Comparison of ENCODE assay signal across 14 mouse cellular contexts in genomic region chr17:29168996-29169601, GRCm38 (mm10). TPM values are rescaled to one million over a fixed set of nuclear protein-coding genes. Genes with fewer than 3 reads are reported as not detected.
DNase-seq lines count a peak whose midpoint lies in the region; ATAC-seq and TF ChIP-seq lines count a peak whose summit lies in the region.
"Had no signal": no experiment of that assay in that cellular context is flagged by ENCODE, and none has a peak within 500 bp of the region (broad histone marks: within the 10 kb centered on the region; RNA-seq: fewer than 3 reads in every experiment).

No protein-coding gene starts in this region.

- WGBS in cerebellum, adult 2 months: 73% methylated on average over 12 of the region's 12 CpGs
- 69% methylated on average over 12 of the region's 12 CpGs for WGBS in liver, postnatal 0 days (ENCODE audit: insufficient replicate concordance)
- WGBS in liver, embryonic 11.5 days: 74% methylated on average over 12 of the region's 12 CpGs
- 73% methylated on average over 12 of the region's 12 CpGs for WGBS in forebrain, embryonic 15.5 days

- no peak for DNase-seq in cerebellum, adult 2 months
- DNase-seq in cerebellum, postnatal 4 days (ENCODE audit: low spot score in 2 of 2): no peak
- no peak for DNase-seq in liver, postnatal 0 days
- no peak for DNase-seq in liver, embryonic 11.5 days (ENCODE audit: low spot score)
- DNase-seq in CH12.LX (ENCODE audit: extremely low read depth): no peak
- DNase-seq in ovary, postnatal 14 days (ENCODE audit: low spot score): no peak
- DNase-seq: cerebellum, adult 8-10 months; right cerebral cortex, postnatal 14 days; thymus, postnatal 14 days had no signal

- TF ChIP-seq CTCF in cerebellum, adult 2 months (IDR thresholded peaks at IDR 0.05; ENCODE audit: borderline replicate concordance, insufficient read depth, low read depth, low read length): peak; percentile 17; the same call in 1 of the 2 replicates
- peak; percentile 62 for TF ChIP-seq CTCF in liver, postnatal 0 days (IDR thresholded peaks at IDR 0.05; ENCODE audit: low read depth)
- TF ChIP-seq CTCF in CH12.LX (conservative IDR thresholded peaks at IDR 0.05 in 1 of 2, IDR thresholded peaks at IDR 0.05 in 1 of 2; ENCODE audit: low read depth in 2 of 2, low read length in 2 of 2): peak in 1 of 2 experiments; percentile 47; a peak in 2 of 4 replicates
- peak; percentile 73 for TF ChIP-seq CTCF in bone marrow macrophage, adult 2 months (IDR thresholded peaks at IDR 0.05; ENCODE audit: low read depth, low read length)

- H3K4me3 ChIP-seq in cerebellum, adult 2 months (replicated peaks; ENCODE audit: insufficient read depth, low read depth, low read length): no peak overlapping the region
- no peak overlapping the region for H3K4me3 ChIP-seq in liver, postnatal 0 days (ENCODE audit: low read depth, low read length)
- no peak overlapping the region for H3K4me3 ChIP-seq in liver, embryonic 11.5 days (ENCODE audit: low read depth, low read length)
- peak overlapping the region in 1 of 3 experiments; percentile 31 for H3K4me3 ChIP-seq in CH12.LX (replicated peaks in 1 of 3; ENCODE audit: low read depth in 2 of 3, low read length in 2 of 3, poor library complexity in 1 of 3)
- no peak overlapping the region for H3K4me3 ChIP-seq in bone marrow macrophage, adult 2 months (ENCODE audit: insufficient read depth, low read length)
- no peak overlapping the region for H3K4me3 ChIP-seq in forebrain, embryonic 15.5 days
- H3K4me3 ChIP-seq: limb, embryonic 13.5 days had no signal

- H3K27me3 ChIP-seq in cerebellum, adult 2 months (ENCODE audit: control insufficient read depth, insufficient read depth, low read length): no peaks in the 10 kb centered on the region
- H3K27me3 ChIP-seq in liver, postnatal 0 days (ENCODE audit: insufficient read depth, low read length): no peaks in the 10 kb centered on the region
- peaks cover 4% of the 10 kb centered on the region for H3K27me3 ChIP-seq in liver, embryonic 11.5 days (replicated peaks; ENCODE audit: control insufficient read depth, insufficient read depth, low read length)
- H3K27me3 ChIP-seq in CH12.LX (replicated peaks): no peaks in the 10 kb centered on the region
- no peaks in the 10 kb centered on the region for H3K27me3 ChIP-seq in forebrain, embryonic 15.5 days

- H3K4me2 ChIP-seq in liver, postnatal 0 days (ENCODE audit: low read depth, low read length): no peak overlapping the region
- no peak overlapping the region for H3K4me2 ChIP-seq in liver, embryonic 11.5 days
- peak overlapping the region; percentile 11; the same call in 1 of the 2 replicates for H3K4me2 ChIP-seq in CH12.LX (ENCODE audit: insufficient read depth, low read depth, poor library complexity, severe bottlenecking)
- H3K4me2 ChIP-seq in forebrain, embryonic 15.5 days (replicated peaks): no peak overlapping the region
- H3K4me2 ChIP-seq: limb, embryonic 13.5 days had no signal

- no peak for ATAC-seq in liver, postnatal 0 days
- no peak for ATAC-seq in liver, embryonic 11.5 days (replicated peaks; ENCODE audit: low FRiP score)
- no peak for ATAC-seq in forebrain, embryonic 15.5 days (replicated peaks)
- ATAC-seq: inflammation-experienced regulatory T-cells, adult 6 months had no signal

- H3K9ac ChIP-seq in liver, postnatal 0 days (replicated peaks): no peak overlapping the region
- H3K9ac ChIP-seq in liver, embryonic 11.5 days (ENCODE audit: low read depth, low read length): no peak overlapping the region
- H3K9ac ChIP-seq in CH12.LX (ENCODE audit: insufficient read depth, low read depth): no peak overlapping the region
- no peak overlapping the region for H3K9ac ChIP-seq in forebrain, embryonic 15.5 days (replicated peaks)
- H3K9ac ChIP-seq: limb, embryonic 13.5 days had no signal

- no peak; the same call in 1 of the 2 replicates for TF ChIP-seq RAD21 in CH12.LX (IDR thresholded peaks at IDR 0.05; ENCODE audit: low read depth, low read length)

- H3K27ac ChIP-seq in cerebellum, adult 2 months (ENCODE audit: insufficient read depth, low read length): no peak overlapping the region
- no peak overlapping the region for H3K27ac ChIP-seq in liver, postnatal 0 days (ENCODE audit: low read depth)
- H3K27ac ChIP-seq in liver, embryonic 11.5 days (ENCODE audit: low read depth, low read length): no peak overlapping the region
- peak overlapping the region; percentile 84 for H3K27ac ChIP-seq in CH12.LX (ENCODE audit: insufficient read depth, low read depth)
- H3K27ac ChIP-seq in bone marrow macrophage, adult 2 months (ENCODE audit: insufficient read depth, low read depth, low read length): no peak overlapping the region
- no peak overlapping the region for H3K27ac ChIP-seq in forebrain, embryonic 15.5 days (replicated peaks)
- H3K27ac ChIP-seq: limb, embryonic 13.5 days had no signal

- in situ Hi-C loops in CH12.LX (cut with MboI; ENCODE audit: low pct_ligation_motif_present, low pct_unique_long_range_greater_than_20kb, low sequenced_read_pairs): loop anchor here (5.0 kb wide), 1 partner anchor 72 kb away; no protein-coding TSS in a partner anchor

- no peak for TF ChIP-seq POLR2A in cerebellum, adult 2 months (IDR thresholded peaks at IDR 0.05; ENCODE audit: borderline replicate concordance, insufficient read depth, low read length)
- TF ChIP-seq POLR2A in CH12.LX (IDR thresholded peaks at IDR 0.05; ENCODE audit: low read depth, low read length): no peak
- TF ChIP-seq POLR2A in bone marrow macrophage, adult 2 months (IDR thresholded peaks at IDR 0.05; ENCODE audit: borderline replicate concordance, low read depth, low read length): no peak

- no peaks in the 10 kb centered on the region for H3K4me1 ChIP-seq in cerebellum, adult 2 months (ENCODE audit: control insufficient read depth, insufficient read depth, low read length)
- peaks cover 32% of the 10 kb centered on the region for H3K4me1 ChIP-seq in liver, postnatal 0 days (ENCODE audit: insufficient read depth)
- H3K4me1 ChIP-seq in liver, embryonic 11.5 days (replicated peaks; ENCODE audit: control insufficient read depth, insufficient read depth, low read length): peaks cover 23% of the 10 kb centered on the region
- peaks cover 54 to 93% of the 10 kb centered on the region in 2 experiments for H3K4me1 ChIP-seq in CH12.LX (ENCODE audit: control insufficient read depth in 1 of 2, insufficient read depth in 2 of 2)
- peaks cover 7% of the 10 kb centered on the region for H3K4me1 ChIP-seq in bone marrow macrophage, adult 2 months (ENCODE audit: control insufficient read depth, insufficient read depth, low read length)
- peaks cover 21% of the 10 kb centered on the region for H3K4me1 ChIP-seq in forebrain, embryonic 15.5 days

- no peaks in the 10 kb centered on the region for H3K79me2 ChIP-seq in CH12.LX (replicated peaks; ENCODE audit: control insufficient read depth, extremely low read depth, insufficient read depth, poor library complexity, severe bottlenecking)

- no peak for TF ChIP-seq EP300 in liver, postnatal 0 days (IDR thresholded peaks at IDR 0.05; ENCODE audit: low read depth)
- no peak for TF ChIP-seq EP300 in CH12.LX (IDR thresholded peaks at IDR 0.05; ENCODE audit: low read length)

- H3K36me3 ChIP-seq in liver, postnatal 0 days (replicated peaks; ENCODE audit: insufficient read depth, low read length): no peaks in the 10 kb centered on the region
- H3K36me3 ChIP-seq in liver, embryonic 11.5 days (ENCODE audit: control insufficient read depth, insufficient read depth, low read length): no peaks in the 10 kb centered on the region
- H3K36me3 ChIP-seq in CH12.LX (replicated peaks in 1 of 2; ENCODE audit: control insufficient read depth in 1 of 2, insufficient read depth in 1 of 2, low read length in 1 of 2): no peaks in the 10 kb centered on the region
- no peaks in the 10 kb centered on the region for H3K36me3 ChIP-seq in forebrain, embryonic 15.5 days
- H3K36me3 ChIP-seq: limb, embryonic 13.5 days had no signal

- dilution Hi-C loops in CH12.LX (cut with MboI; ENCODE audit: extremely low pct_ligation_motif_present, extremely low pct_unique_long_range_greater_than_20kb, low sequenced_read_pairs): no loop called here

- no peaks in the 10 kb centered on the region for H3K9me3 ChIP-seq in liver, postnatal 0 days (ENCODE audit: low read length)
- H3K9me3 ChIP-seq in liver, embryonic 11.5 days (ENCODE audit: control insufficient read depth, low read length): no peaks in the 10 kb centered on the region
- H3K9me3 ChIP-seq in CH12.LX (replicated peaks; ENCODE audit: low read length): no peaks in the 10 kb centered on the region
- H3K9me3 ChIP-seq in forebrain, embryonic 15.5 days: no peaks in the 10 kb centered on the region
- H3K9me3 ChIP-seq: limb, embryonic 13.5 days had no signal

TF ChIP-seq in CH12.LX, 34 proteins besides CTCF, POLR2A, EP300 and RAD21:
- TF ChIP-seq ELF1 (IDR thresholded peaks at IDR 0.05; ENCODE audit: low read depth, low read length) (no peak), ETS1 (conservative IDR thresholded peaks at IDR 0.05; ENCODE audit: low read depth, low read length) (no peak), RCOR1 (conservative IDR thresholded peaks at IDR 0.05; ENCODE audit: low read depth, low read length) (no peak), ZC3H11A (IDR thresholded peaks at IDR 0.05; ENCODE audit: low read depth, low read length) (no peak), SIN3A (IDR thresholded peaks at IDR 0.05; ENCODE audit: low read length) (no peak), JUND (conservative IDR thresholded peaks at IDR 0.05; ENCODE audit: low read depth, low read length) (no peak), SMC3 (IDR thresholded peaks at IDR 0.05; ENCODE audit: low read depth, low read length) (peak; percentile 10), ZMIZ1 (IDR thresholded peaks at IDR 0.05; ENCODE audit: low read depth, low read length) (no peak)

RNA-seq across cellular contexts. Expression of gene Rab44, which starts 55.2 kb away (rescaled TPM):
- 0.32 and 0.47 TPM in 2 replicates for polyA plus RNA-seq in cerebellum, adult 2 months (2012; rRNA removed)
- 5.4 and 6.3 TPM in 2 replicates for polyA plus RNA-seq in liver, postnatal 0 days (2015; fragmentation: Nextera tagmentation; extraction: Ambion mirVana)
- polyA plus RNA-seq in liver, embryonic 11.5 days (2014; fragmentation: Nextera tagmentation; extraction: Ambion mirVana): 4.4 TPM in 2 replicates
- total RNA-seq in CH12.LX (2012; rRNA removed) (0.17 and 0.34 TPM in 2 replicates), CH12.LX (2014; rRNA removed) (0.12 TPM in 1 of 2 replicates, not detected in the other)
- polyA plus RNA-seq in CH12.LX (2012; ENCODE audit: insufficient read length, low read depth): 0.30 TPM in 1 of 2 replicates, not detected in the other
- 1.3 and 1.5 TPM in 2 replicates for polyA plus RNA-seq in bone marrow macrophage, adult 2 months (2012; ENCODE audit: insufficient read depth, insufficient read length, missing spikeins)
- 0.05 TPM in 1 of 2 replicates, not detected in the other for polyA plus RNA-seq in forebrain, embryonic 15.5 days (2015; fragmentation: Nextera tagmentation; extraction: Ambion mirVana)
- total RNA-seq: layer of hippocampus, adult 18-20 months had no signal
- polyA plus RNA-seq: inflammation-experienced regulatory T-cells, adult 6 months had no signal
